Mouse (Mus musculus) urinary bladder, postnatal 4 days (tissue): Measurements from ENCODE around the gene Hivep1.

Source experiments
- DNase-seq, 2 experiments: peaks; one replicate each; pipeline ENCODE4 v3.0.0; 2021 to 2022; ENCODE audit warnings: low spot score in 2 of 2

Hivep1 gene

DNA sequence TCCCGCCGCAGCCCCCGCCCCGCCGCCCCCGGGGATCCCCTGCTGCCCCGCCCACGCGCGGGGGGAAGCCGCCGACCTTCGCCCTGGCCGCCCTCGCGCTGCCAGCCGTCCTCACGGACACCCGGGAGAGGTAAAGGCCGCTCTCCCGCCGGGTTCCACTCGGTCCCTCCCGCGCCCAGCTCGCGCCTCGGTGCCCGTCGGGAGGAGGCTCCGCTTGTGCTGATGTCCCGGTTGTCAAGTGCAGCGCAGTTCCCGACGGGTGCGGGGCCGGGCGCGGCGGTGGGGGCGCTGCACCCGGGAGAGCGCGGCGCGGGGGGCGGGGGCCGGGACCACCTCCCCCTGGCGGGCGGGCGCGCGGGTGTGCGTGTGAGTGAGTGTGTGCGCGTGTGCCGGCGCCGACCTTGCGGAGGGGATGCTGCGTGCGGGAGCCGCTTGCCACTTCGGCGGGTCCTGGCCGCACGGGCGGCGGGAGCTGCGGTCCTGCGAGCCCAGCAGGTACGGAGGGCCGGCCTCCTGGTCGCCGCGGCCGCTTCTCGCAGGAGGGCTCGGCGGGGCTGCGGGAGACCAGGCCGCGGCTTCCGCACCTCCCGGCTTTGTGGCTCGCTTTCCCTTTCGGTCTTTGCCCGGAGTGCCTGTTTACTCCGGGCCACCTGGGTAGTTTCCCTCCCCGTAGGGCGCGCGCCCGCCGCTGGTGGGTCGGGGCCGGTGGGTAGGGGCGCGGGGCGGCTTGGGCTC is at the start of gene Hivep1:
TSS of gene Hivep1 (plus strand) at position 61 of the 735 bp plus-strand sequence.
- peak in 1 of 2 experiments; percentile 71 for DNase-seq

DNA sequence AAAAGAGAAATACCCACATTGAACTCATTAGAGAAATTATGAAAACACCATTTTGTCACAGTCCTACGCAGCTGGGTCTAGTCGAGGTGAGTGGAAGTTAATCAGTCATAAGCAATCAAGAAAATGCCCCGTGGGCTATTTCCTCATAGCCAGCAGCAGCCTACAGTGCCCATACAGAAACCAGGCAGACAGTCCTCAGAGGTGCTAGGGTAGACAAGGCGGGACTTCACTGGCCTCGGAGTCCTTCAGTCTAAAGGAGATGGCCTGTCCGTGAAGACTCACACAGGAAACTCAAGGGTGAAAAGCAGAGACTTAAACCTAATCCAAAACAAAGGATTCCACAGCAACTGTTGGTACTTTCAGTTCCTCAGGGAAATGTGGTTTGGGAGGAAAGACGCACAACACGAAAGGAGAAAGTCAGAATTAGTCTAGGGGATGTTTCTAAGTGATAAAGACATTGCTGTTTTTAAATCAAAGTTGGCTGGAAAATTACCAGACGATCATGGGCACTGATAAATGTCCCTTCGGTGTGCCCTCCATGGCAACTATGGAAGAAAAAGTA is 36.3 kb upstream of the Hivep1 start:
- DNase-seq: no peak

DNA sequence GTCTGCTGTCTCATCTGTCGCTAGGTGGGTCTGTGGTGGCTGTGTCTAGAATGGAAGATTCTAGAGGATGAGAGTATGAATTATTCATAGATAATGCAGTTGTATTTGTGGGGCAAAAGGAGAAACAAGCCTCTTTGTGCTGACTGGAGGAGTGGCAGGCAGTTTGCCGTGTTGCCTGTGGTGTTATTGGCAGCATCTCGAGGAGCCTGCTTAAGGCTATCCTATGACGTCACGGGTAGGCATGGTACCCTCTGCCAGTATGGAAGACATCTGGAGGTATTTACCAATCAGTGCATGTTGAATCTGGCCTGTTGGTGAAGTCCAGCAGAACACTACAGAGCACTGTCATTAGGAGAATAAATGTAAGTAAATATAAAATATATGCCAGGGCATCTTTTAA is 35.6 kb upstream of the Hivep1 start:
- no peak for DNase-seq

DNA sequence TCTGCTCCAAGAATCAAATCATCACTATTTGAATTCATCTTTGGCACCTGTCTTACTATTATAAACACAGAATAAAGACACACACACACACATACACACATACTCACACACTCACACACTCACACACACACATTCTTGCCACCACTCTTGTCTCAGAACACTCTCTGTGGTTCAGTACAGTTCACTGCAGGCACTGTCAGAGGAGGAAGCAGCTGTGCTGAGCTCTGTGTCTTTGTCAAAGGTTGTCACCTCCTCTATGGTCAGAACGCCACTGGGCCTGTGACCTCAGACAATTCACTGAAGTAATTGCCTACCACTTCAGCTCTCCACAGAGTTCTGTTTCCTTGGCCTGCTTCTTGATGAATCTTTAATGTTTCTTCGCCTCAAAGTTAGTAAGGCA is 33.5 kb upstream of the Hivep1 start:
- no peak for DNase-seq

DNA sequence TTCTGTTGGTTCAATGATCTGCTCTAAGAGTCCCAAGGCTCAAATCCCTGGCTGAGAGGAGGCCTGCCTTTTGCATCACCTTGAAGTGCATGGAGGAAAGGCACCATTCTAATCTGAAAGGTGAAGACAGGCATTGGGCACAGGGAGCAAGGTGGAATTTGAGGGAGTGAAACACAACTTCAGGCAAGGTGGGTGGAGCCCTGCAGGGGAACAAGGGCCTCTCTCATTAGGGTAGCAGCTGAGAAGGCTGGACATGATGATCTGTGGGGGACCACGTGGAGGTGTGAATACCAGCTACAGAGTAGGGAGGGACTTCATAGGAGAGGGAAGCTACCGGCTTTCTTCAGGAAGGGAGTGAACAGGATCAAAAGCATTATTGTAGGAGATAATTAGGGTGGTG is 10.6 kb upstream of the Hivep1 start:
- no peak for DNase-seq

DNA sequence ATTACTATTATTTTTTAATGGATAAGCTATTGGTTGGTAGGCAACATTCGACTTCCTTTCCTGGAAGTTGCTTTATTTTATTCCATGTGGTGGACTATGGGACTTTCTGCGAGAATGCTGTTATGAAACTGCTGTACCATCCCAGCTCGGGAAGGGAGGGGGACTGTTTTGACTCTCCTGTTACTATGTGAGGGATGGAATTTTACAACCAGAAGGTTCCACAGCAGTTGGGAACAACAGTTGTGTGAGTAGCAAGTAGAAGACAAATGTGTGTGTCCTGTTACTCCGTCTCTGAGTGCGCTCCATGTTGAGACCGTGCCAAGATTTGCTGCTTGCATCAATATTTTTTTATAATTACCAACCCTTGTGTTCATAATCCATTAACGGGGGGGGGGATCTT is 8.4 kb upstream of the Hivep1 start:
- DNase-seq: no peak

DNA sequence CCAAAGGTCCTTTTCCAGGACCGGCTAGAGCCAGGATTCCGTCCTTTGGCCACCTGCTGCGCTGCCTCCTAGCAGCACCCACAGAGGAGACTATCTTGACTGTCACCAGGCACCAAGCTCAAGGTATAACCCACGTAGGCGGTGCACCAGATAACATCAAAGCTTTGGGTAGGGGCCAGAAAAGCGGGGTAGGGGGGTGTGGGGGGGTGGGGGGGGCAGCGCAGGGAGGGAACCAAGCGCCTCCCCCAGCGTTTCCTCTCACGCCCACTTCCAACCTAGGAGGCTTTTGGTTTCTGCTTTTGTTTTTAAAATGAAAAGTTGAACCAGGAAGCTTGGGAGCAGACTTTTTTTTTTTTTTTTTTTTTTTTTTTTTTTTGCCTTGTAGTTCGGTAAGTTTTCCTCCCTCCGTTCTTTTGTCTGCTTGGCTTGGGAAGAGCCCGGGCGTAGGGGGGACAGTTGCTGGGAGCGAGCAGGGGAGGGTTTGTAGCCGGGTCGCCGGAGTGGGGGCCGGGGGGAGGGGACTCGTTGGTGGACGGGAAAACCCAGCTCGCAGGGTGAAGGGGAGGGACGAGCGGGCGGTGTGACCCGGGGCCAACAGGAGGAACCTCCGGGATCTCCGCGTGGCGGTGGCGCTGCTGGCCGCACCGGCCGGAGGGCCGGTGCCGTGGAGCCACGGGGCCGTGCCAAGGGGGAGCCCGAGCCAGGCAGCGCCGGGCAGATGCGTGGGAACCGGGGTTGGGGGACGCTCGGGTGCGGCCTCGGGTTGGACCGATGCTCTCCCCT is 2.6 kb upstream of the Hivep1 start:
- peak; percentile 64 to 75 for DNase-seq

DNA sequence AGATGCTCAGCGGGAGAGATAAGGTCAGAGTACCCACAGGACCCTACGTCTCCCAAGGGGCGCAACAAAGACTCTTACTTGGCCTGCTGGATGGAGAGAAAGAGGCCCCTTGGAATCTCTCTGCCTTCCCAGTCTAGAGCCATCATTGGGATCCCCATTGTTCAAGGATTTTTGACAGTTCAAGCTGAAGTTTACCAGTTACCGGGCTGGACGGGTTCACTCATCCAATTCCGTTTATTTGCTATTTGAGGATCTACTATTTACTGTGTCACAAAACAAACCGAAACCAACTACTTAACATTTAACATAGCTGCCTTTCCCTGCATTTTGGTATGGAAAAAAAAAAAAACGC is 2.1 kb upstream of the Hivep1 start:
- no peak for DNase-seq

DNA sequence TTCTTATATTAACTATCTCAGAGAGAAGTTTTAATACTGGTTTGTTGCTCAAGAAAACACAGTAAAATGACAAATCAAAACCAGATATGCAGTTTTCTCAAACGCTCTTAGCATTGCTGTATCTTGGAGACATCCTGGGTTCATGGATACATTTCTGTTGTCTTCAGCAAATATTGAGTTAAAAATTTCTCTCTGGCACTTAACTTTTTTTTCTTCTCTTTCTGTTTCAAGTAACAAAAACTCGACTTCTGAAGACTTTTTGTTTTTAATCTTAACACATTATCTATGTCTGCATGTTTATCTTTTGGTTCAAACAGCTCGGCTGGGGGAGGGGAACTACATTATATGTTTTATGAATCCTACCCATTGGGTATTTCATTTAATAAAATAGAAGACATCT is 1.7 kb upstream of the Hivep1 start:
- no peak for DNase-seq

DNA sequence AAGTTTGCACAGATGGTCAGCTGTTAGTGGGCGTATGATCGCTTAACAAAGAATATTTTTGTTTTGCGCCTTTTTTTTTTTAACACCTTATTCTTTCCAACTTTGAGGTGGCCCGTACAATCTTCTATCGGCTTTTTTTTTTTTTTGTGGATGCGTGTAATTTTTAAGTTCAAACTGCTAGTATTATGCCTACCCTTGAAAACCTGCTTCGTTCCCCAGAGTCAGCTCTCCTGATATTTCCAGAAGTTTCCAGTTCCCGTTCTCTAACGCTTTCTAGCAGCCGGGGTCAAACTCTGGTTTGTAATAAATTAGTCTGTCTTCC is 980 bp upstream of the Hivep1 start:
- DNase-seq: no peak

DNA sequence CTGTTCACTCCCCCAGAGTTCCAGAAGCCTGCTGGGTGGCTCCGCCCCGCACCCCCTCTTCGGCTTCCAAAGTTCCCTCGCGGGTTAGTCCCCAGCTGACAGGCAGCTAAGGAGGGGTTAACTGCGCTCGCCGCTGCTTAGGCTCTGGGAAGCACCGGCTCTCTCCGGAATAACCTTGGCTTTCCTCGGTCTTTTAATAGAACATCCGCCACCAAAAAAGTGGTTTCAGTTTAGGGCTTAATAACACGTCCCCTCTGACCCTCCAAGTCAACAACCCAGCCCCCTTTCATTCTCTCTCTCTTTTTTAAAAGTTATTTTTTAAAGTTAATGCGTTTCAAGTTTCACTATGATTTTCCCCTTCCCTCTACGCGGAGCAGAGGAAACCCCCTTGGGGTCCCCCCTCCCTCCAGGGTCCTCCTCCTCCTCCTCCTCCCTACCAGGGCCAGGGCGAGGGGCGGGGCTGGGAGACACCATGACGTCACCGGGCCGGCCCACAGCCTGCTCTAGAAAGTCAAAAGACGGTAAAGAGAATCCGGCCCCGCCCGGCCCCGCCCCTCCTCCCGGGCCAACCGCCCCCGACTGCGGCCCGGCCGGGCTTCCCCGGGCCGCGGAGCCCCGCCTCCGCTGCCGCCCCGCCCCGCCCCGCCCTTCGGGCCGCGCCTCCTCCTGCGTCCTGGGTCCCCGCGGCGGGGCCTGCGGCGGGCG is 467 bp upstream of the Hivep1 start:
- peak; percentile 99 for DNase-seq

DNA sequence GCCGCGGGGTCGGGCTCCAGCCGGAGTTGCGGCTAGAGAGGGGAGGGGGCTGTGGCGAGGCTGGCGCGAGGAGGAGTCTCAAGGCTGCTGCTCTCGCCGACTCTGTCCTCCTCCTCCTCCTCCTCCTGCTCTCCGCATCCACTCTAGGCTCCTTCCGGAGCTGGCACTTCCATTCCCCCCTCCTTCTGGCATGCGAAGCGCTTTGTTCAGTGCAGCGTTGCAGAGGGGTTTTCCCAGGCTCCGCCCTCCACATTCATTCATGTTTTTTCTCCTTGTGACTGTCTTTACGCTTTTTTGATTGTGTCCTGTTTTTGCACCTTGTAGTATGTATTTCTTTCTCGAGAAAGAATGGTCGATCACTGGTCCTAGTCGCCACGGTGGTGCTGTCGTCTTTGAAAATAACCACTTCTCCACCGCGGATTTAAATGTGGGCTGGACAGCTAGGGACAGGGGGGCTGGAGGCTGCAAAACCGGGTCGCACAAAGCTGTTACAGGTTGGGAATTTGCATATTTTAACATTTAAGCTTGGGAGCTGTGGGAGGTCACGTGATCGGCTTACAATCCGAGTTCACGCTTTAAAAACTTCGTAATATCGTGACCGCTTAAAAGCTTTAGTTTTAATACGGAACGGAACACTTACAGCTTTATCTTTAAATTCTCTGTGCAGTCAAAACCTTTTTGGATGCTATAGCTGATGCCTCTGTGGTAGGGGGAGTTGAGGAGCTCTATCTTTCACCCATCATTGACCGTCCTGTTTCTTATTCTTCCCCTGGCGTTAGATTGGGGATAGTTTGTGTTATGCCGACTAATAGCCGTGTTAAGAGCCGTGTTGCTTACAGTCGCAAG is 1.1 kb downstream of the Hivep1 start:
- DNase-seq: peak; percentile 8 to 48

DNA sequence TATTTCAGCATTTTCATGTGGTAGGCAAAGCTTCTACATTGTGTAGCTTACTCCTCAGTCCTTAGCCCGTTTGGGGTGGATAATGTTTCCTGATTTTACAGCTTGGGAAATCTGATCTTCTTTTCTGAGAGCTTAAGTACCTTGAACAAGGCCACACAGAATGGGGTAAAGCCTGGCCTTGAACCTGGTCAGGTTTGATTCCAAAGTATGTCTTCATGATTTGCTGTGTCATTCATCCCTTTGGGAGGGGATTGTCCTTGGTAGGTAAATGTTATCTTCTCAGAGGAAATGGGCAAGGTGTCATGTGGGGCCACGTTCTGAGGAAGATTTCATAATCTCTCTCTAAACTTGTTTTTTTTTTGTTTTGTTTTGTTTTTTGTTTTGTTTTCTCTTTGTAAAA is 1.8 kb downstream of the Hivep1 start:
- DNase-seq: no peak

DNA sequence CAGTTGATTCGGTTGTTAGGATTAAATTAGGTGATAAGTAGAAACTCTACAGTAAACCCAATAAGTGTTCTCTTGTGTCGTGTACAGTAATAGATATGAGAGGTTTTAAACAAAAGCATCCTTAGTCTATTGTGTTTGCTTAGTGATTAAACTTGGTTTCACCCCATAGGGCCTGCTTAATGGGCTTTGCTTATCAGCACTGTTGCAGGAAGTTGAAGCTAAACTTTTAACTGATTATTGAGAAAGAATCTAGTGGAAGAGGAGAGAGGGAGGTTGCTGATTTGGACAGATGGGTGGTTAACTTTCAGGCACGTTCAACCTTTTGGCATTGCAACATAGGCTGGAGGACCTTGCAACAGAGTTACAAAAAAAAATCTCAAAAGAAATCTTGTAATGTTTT is 2.3 kb downstream of the Hivep1 start:
- no peak for DNase-seq

DNA sequence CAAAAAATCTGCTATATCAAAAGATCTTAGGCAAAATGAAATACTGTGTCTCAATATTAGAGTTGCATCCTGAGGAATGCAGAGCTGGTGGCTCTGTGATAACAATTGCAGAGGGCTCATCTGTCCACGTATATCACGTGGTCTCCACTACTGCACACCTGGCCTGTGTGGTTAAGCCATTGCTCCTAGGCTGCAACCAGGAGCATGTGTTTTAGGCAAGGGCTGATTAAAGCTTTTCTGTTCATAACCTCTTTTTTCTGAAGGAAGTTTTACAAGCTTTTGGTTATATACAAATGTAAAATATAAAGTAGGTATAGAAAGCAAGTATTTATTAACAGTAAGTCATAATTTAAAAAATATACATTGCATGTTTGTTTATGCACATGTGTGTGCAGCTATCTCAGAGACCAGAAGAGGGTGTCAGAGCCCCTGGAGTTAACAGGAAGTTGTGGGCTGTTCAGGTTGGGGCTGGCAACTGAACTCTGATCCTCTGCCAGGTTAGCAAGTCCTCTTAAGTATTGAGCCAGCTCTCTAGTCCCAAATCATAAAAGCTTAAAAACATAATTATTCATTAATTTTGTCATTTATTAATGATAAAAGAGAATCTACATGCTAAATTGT is 5.0 kb downstream of the Hivep1 start:
- peak in 1 of 2 experiments; percentile 16 for DNase-seq

DNA sequence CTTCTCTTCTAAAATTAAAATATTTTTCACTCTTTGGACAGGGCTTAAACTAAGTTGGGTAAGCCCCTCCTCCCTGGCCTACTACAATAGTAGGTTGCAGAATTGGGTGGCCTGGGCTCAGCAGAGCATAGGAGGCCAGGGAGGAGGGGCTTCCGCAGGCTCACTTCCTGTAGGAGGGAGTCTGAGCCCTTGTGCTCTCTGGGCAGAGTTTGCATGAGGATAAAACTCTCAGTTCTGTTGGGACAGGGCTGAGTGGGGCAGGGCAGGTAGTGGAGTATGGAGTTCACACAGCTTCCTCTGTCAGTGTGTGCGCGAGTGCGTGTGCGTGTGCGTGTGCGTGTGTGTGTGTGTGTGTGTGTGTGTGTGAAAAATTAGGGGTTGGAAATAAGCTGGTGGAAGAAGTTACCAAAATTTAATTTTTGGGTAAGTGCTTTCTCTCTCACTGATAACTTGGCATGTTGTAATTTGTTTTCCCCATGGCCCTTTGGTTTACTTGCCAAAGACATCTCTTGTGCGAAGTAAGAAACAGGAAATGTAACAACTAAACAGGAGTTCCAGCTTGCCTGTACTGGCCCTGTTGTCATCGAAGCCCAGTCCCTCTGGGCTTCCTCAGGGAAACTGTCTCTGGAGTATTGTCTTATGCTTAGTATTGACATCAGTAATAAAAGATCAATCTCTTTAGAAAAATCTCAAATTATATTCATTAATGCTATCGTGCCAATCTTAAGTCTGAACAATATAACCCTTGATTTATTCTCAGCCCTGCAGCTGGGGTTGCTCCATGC is 9.2 kb downstream of the Hivep1 start:
- no peak for DNase-seq

DNA sequence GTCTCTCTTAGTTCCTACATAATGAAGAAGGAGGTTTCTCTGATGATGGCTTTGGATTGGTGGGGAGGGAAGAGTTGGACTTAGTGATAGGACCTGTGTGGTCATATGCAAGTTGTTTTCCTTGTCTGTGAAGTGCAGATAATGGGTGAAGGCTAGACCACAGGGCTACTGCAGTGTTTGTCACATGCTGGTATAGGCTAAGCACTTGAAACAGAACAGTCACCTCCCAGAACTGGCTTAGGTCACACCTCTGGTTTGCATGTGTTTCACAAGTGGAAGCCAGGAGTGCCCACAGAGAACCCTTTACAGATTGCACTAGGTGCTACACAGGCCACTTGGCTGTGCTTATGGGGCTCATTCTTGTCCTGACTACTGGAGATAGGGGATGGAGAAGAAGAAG is 12.4 kb downstream of the Hivep1 start:
- no peak for DNase-seq

DNA sequence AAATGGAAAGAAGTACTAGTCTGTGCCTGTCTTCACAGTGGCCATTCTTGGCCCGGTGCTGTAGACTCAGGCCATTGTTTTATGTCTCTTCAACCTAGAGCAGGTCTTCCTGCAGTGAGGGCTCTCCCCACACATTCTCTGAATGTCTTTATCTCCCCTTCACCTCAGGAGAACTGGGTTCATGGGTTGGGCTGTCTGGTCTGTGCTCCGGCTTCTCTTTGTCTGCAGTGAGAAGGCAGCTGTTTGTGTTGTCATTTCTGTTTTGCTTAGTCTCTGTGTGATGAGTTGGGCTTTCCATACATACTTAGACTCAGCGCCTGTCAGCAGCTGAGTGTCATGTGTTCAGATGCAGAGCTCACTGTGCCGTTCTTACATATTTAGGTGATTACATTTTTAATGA is 18.4 kb downstream of the Hivep1 start:
- no peak for DNase-seq

DNA sequence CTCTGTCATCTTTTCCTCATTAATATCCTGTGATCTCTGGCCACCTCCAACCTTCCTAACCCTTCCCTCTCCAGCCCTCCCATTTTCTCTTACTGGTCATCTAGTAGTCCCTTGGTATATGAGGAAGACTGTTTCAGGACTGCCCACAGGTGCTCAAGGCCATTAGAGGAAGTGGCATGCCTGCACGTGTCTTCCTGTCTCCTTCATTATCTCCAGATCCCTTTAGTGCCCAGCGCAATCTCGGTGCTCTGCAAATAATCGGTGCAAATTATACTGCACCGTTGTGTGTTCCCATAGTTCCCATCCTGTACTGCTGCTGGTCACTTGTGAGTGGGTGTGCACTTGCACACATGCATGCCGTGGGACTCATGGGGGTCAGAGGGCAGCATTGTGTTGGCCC is 19.2 kb downstream of the Hivep1 start:
- no peak for DNase-seq

DNA sequence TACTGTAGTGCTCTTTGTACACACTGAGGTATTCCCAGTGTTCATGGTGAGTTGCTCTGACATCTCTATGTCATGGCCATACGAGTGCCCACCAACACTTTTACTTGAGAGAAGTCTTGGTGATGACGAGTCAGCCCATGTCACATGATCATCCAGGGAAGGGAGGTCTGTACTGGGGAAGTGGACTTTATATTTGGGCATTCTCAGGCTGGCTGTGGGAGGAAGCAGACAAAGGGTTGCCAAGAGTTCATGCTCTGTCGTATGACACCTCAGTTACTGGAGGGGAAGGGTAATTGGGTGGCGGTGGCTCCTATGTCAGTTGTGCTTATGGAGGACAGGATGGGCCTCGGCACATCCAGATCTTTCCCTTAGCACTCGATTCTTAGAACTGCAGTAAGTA is 21.5 kb downstream of the Hivep1 start:
- no peak for DNase-seq

DNA sequence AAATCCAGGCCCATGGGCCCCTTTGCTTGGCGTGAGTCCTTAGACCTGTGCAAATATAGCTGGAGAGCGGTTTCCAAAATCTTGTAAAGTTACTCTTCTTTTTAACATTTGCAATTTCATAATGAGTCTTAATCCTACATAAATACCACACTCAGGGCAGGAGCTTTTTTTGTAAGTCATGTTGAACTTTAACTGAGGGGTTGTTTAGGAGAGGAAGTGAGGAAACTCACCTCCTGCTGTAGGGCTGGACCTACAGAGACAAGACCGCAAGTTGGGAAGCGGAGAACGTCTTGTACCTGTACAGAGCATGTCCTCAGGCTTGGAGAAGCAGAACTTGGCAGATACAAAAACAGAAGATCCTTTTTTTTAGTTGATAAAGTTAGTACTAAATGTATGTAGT is 23.7 kb downstream of the Hivep1 start:
- DNase-seq: no peak
